Mouse (Mus musculus): ENCODE measurements around the gene P4htm. TPM values are rescaled to one million over a fixed set of nuclear protein-coding genes. Genes with fewer than 3 reads are reported as not detected.

Gene P4htm
- polyA plus RNA-seq, 1 experiment, result 105 TPM

GRCm38 (mm10) chr9:108572321-108572720 is 25.1 kb downstream of the P4htm start:
- Histone ChIP-seq H3K4me1 (ENCODE audit: control insufficient read depth, insufficient read depth, low read length) (no peaks in the 10 kb centered on the region; the same call in 1 of the 2 replicates), H3K4me3 (ENCODE audit: insufficient read depth, low read length) (no peak overlapping the region), H3K27ac (ENCODE audit: insufficient read depth, low read length) (no peak overlapping the region)
- TF ChIP-seq POLR2A (IDR thresholded peaks at IDR 0.05; ENCODE audit: extremely low read depth, insufficient read depth, low read length), result no peak
- no peak for TF ChIP-seq CTCF (IDR thresholded peaks at IDR 0.05; ENCODE audit: extremely low read depth, insufficient read depth, low read length)

DNA sequence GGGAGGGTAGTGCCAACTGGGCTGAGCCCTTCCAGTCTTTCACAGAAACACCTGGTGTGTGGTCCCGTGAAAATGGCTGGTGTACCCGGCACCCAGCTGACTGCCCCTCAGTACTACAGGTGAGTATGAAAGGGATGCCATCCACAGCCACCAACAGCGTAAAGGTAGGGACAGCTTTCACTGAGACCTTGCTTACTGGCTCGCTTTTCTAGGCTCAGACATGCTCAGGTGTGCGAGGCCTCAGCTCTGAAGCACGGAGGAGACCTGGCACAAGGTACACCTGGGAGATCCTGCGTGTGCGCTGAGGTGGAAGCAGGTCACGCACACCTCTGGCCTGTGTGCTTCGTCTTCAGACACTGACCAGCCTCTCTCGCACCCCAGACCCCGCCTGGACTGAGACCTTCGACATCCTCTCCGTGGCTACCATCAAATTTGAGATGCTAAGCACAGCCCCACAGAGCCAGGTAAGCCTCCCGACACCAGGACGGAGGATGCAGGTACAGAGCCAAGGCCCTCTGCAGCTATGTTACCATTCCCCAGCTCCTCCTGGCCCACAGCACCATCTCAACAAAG is 26.0 kb downstream of the P4htm start:
- H3K27ac ChIP-seq (ENCODE audit: insufficient read depth, low read length), result no peak overlapping the region
- no peaks in the 10 kb centered on the region for H3K4me1 ChIP-seq (ENCODE audit: control insufficient read depth, insufficient read depth, low read length)
- peak; percentile 10; the same call in 1 of the 2 replicates for TF ChIP-seq POLR2A (IDR thresholded peaks at IDR 0.05; ENCODE audit: extremely low read depth, insufficient read depth, low read length)
- TF ChIP-seq CTCF (IDR thresholded peaks at IDR 0.05; ENCODE audit: extremely low read depth, insufficient read depth, low read length), result no peak
- no peak overlapping the region for H3K4me3 ChIP-seq (ENCODE audit: insufficient read depth, low read length)

- peak overlapping the region; percentile 53 for H3K4me3 ChIP-seq (ENCODE audit: insufficient read depth, low read length)
- peaks cover 3% of the 10 kb centered on the region; the same call in 1 of the 2 replicates for H3K4me1 ChIP-seq (ENCODE audit: control insufficient read depth, insufficient read depth, low read length)
- H3K27ac ChIP-seq (ENCODE audit: insufficient read depth, low read length), result no peak overlapping the region; the same call in 1 of the 2 replicates
- TF ChIP-seq POLR2A (IDR thresholded peaks at IDR 0.05; ENCODE audit: extremely low read depth, insufficient read depth, low read length) (0 out of 2 replicates have a peak, but pooled peaks have one; percentile 8), CTCF (IDR thresholded peaks at IDR 0.05; ENCODE audit: extremely low read depth, insufficient read depth, low read length) (peak; percentile 57)
Measured at GRCm38 (mm10) chr9:108570207-108570896, 27.1 kb downstream of the P4htm start.

DNA sequence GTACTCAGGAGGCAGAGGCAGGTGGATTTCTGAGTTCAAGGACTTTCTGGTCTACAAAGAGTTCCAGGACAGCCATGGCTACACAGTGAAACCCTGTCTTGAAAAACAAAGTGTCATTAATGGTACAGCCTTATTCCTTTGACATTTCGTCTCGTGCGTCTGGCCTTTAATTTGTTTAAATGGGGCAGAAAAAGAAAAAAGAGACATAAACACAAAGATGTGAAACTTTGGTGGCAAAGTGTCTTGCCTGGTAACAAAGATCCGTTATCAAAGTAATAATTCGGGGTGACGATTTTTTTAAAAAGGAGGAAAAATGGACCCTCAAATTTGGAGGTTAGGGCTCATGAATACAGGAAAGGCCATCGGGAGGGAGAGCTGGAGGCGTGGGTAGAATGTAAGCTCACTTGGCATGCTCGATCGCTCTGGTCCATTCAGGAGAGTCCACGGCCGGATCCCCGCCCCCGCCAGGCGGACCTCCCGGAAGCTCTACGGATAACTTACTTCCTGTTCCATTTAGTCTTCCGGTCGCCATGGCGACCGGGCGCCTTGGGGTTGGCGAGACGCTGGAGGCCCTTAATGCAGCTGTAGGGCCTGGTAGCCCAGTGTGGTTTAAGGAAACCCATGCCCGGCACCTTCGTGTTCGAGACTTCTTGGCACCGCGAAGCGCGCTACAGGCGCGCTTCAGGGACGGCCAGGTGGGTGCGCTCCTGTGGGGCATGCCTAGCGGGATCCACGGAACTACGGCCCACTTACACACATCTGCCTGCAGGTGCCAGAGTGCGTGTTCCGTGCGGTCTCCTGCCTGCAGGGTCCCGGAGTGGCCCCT is 27.9 kb downstream of the P4htm start, which contains the start of gene Dalrd3:
TSS of gene Dalrd3 (plus strand) at position 506 of the 826 bp plus-strand sequence.
- Histone ChIP-seq H3K4me1 (ENCODE audit: control insufficient read depth, insufficient read depth, low read length) (peaks cover 3% of the 10 kb centered on the region; the same call in 1 of the 2 replicates), H3K27ac (ENCODE audit: insufficient read depth, low read length) (no peak within 1 kb of the TSS; the same call in 1 of the 2 replicates), H3K4me3 (ENCODE audit: insufficient read depth, low read length) (peak within 1 kb of the TSS; percentile 53)
- TF ChIP-seq POLR2A (IDR thresholded peaks at IDR 0.05; ENCODE audit: extremely low read depth, insufficient read depth, low read length) (no peak), CTCF (IDR thresholded peaks at IDR 0.05; ENCODE audit: extremely low read depth, insufficient read depth, low read length) (no peak)

GRCm38 (mm10) chr9:108568511-108568921 is 29.0 kb downstream of the P4htm start:
- TF ChIP-seq CTCF (IDR thresholded peaks at IDR 0.05; ENCODE audit: extremely low read depth, insufficient read depth, low read length), result no peak
- TF ChIP-seq POLR2A (IDR thresholded peaks at IDR 0.05; ENCODE audit: extremely low read depth, insufficient read depth, low read length), result no peak
- H3K27ac ChIP-seq (ENCODE audit: insufficient read depth, low read length), result no peak overlapping the region
- no peak overlapping the region; the same call in 1 of the 2 replicates for H3K4me3 ChIP-seq (ENCODE audit: insufficient read depth, low read length)
- peaks cover 3% of the 10 kb centered on the region; the same call in 1 of the 2 replicates for H3K4me1 ChIP-seq (ENCODE audit: control insufficient read depth, insufficient read depth, low read length)

- TF ChIP-seq POLR2A (IDR thresholded peaks at IDR 0.05; ENCODE audit: extremely low read depth, insufficient read depth, low read length), result no peak
- no peak for TF ChIP-seq CTCF (IDR thresholded peaks at IDR 0.05; ENCODE audit: extremely low read depth, insufficient read depth, low read length)
- peaks cover 3% of the 10 kb centered on the region; the same call in 1 of the 2 replicates for H3K4me1 ChIP-seq (ENCODE audit: control insufficient read depth, insufficient read depth, low read length)
- peak overlapping the region; percentile 63 for H3K4me3 ChIP-seq (ENCODE audit: insufficient read depth, low read length)
- peak overlapping the region; percentile 54; the same call in 1 of the 2 replicates for H3K27ac ChIP-seq (ENCODE audit: insufficient read depth, low read length)
Measured at GRCm38 (mm10) chr9:108567931-108568419, 29.5 kb downstream of the P4htm start.

- Histone ChIP-seq H3K4me3 (ENCODE audit: insufficient read depth, low read length) (peak within 1 kb of the TSS; percentile 63), H3K4me1 (ENCODE audit: control insufficient read depth, insufficient read depth, low read length) (peaks cover 3% of the 10 kb centered on the region; the same call in 1 of the 2 replicates), H3K27ac (ENCODE audit: insufficient read depth, low read length) (peak within 1 kb of the TSS; percentile 89)
- TF ChIP-seq POLR2A (IDR thresholded peaks at IDR 0.05; ENCODE audit: extremely low read depth, insufficient read depth, low read length), result peak; percentile 98
- TF ChIP-seq CTCF (IDR thresholded peaks at IDR 0.05; ENCODE audit: extremely low read depth, insufficient read depth, low read length), result peak; percentile 78
Measured at GRCm38 (mm10) chr9:108566815-108567776, 30.4 kb downstream of the P4htm start, which contains the start of gene Ndufaf3. TSS of gene Ndufaf3 (minus strand) at chr9:108567434.
